Mouse (Mus musculus): ENCODE measurements around the gene Mybpc2.

Mybpc2 gene

GRCm38 (mm10) chr7:44485572-44486195, 38.8 kb downstream of the Mybpc2 start:
- DNase-seq (ENCODE audit: low spot score): no peak

- peak; percentile 79 for DNase-seq (ENCODE audit: low spot score)
Observed at GRCm38 (mm10) chr7:44484841-44485571, 39.5 kb downstream of the Mybpc2 start.

- no peak for DNase-seq (ENCODE audit: low spot score)
Observed at GRCm38 (mm10) chr7:44484109-44484508, 40.3 kb downstream of the Mybpc2 start.

- no peak for DNase-seq (ENCODE audit: low spot score)
Observed at GRCm38 (mm10) chr7:44482836-44483435, 41.5 kb downstream of the Mybpc2 start.

GRCm38 (mm10) chr7:44475046-44475614, 49.3 kb downstream of the Mybpc2 start:
- DNase-seq (ENCODE audit: low spot score): no peak

- peak; percentile 69 for DNase-seq (ENCODE audit: low spot score)
Observed at GRCm38 (mm10) chr7:44474419-44474818, 50.0 kb downstream of the Mybpc2 start.

GRCm38 (mm10) chr7:44472961-44473646, 51.4 kb downstream of the Mybpc2 start:
- no peak for DNase-seq (ENCODE audit: low spot score)

- DNase-seq (ENCODE audit: low spot score): no peak
Observed at GRCm38 (mm10) chr7:44472558-44472885, 51.9 kb downstream of the Mybpc2 start.

- DNase-seq (ENCODE audit: low spot score): no peak
Observed at GRCm38 (mm10) chr7:44471880-44472557, 52.4 kb downstream of the Mybpc2 start.

GRCm38 (mm10) chr7:44470696-44471612, 53.5 kb downstream of the Mybpc2 start:
- no peak for DNase-seq (ENCODE audit: low spot score)

- no peak for DNase-seq (ENCODE audit: low spot score)
Observed at GRCm38 (mm10) chr7:44469677-44470675, 54.5 kb downstream of the Mybpc2 start.

- DNase-seq (ENCODE audit: low spot score): no peak
Observed at GRCm38 (mm10) chr7:44468644-44469285, 55.7 kb downstream of the Mybpc2 start.

- DNase-seq (ENCODE audit: low spot score): peak; percentile 94
Observed at GRCm38 (mm10) chr7:44467811-44468411, 56.5 kb downstream of the Mybpc2 start, which contains the start of gene Josd2. TSS of gene Josd2 (plus strand) at chr7:44467980.

GRCm38 (mm10) chr7:44466888-44467311, 57.6 kb downstream of the Mybpc2 start:
- DNase-seq (ENCODE audit: low spot score): no peak

- no peak for DNase-seq (ENCODE audit: low spot score)
Observed at GRCm38 (mm10) chr7:44466006-44466887, 58.2 kb downstream of the Mybpc2 start.

- no peak for DNase-seq (ENCODE audit: low spot score)
Observed at GRCm38 (mm10) chr7:44465111-44465510, 59.3 kb downstream of the Mybpc2 start, which contains the start of gene Aspdh. TSS of gene Aspdh (plus strand) at chr7:44465391.

- DNase-seq (ENCODE audit: low spot score): peak; percentile 71
Observed at GRCm38 (mm10) chr7:44464511-44464910, 59.9 kb downstream of the Mybpc2 start.
